Mouse (Mus musculus) embryo, embryonic 11 days (tissue): Measurements from ENCODE around the gene Mast4.
A peak's percentile ranks its signal among the peaks of the same experiment; 100 is the strongest.

Experiments
- DNase-seq: peaks from one replicate; pipeline ENCODE4 v3.0.0-alpha.2; 2015

Gene Mast4

DNA sequence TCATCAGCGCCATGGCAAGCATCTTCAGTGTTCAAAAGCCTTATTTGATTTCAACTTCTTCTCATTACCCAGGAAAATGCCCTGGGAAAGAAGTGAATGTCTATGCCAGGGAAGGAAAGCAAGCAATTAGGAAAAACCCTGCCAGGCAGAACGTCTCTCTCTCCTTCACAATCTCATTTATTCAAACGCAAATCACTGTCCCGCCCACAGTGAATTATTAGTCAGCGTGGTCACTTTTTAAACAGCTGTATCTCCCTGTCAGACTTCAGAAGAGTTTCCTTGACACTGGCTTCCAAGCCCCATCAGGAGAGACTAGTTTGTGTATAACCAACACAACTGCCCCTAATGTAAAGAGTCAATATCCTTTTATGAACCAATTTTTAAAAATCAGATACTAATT, 296.8 kb downstream of the Mast4 start:
- DNase-seq: no peak

DNA sequence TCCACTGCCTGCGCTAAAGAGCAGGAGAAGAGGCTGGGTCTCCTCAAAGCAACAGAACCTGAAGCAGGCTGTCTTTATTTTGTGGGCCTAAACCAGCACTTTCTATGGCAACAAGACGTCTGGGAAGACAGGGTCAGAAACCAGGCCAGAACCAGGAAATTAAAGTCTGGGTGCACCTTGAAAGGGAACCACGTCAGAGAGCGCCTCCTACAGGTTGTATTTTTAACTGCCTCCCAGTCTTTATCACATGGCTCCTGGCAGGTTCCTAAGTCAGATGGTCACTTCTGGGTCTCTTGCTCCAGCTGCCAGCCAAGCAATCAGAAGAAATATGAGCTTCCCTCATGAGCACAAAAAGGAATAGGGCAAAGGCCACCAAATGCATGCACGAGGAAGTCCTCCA, 304.9 kb downstream of the Mast4 start:
- DNase-seq: no peak

DNA sequence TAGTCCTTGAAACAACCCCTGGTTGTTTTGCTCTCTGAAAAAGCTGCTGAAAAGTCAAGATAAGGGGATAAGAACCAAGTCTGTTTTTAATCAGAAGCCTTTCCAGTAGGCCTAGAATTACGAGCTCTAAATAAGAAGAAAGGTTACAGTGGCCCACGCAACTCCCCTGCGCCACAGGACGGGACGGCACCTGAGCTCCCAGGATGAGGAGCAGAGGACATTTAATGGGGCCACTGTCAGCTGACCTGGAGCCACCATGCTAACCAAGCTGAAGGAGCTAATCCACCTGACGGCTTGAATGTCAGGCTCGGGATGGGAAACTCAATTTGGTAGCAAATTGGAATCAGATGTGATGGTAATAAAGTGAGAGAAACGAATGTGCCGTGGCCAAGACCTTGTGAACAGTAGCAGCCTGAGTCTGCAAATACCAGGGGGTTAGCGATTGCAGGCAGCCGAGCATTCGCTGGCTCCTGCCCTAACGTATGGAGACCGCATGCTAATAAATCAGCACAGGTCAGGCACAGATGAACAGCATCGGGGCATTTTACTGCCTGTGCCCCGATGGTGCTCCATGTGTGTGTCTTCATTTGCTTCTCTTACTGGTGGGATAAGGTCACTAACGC, 306.7 kb downstream of the Mast4 start:
- peak; percentile 81 for DNase-seq

DNA sequence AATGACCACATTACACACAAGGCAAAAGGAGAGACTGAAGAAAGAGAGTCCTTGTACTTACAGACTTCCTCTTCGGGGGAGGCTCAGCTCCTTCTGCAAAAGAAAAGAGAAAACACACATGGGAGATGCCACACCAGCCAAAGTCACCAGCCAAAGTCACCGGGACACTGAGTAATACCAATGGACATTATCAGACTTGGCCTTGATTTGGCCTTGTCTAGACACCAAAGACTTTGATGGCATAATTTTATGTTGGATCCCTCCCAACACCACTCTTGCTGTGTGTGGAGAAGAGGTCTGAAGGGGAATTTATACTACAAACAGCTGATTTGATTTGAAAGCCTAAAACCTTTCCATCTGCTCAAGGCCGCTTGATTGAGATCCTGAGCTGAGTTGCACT, 308.8 kb downstream of the Mast4 start:
- DNase-seq: no peak

DNA sequence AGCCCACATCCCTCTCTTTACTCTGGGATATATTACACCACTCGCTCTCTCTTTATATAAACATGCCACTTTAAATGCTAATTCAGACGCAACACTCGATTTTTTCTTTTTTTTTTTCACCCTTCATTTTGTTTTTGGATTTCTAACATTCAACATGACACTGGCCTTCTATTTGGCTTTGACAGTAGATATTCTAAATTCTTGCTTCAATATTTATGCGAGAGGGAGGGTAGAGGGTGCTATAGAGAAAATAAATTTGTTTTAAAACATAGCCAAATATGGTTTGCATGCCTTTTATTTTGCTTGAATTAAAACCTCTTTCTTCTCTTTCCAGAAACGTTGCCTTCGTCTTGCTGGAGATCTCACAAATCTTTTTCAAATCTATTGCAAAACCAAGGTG, 315.8 kb downstream of the Mast4 start:
- DNase-seq: no peak

DNA sequence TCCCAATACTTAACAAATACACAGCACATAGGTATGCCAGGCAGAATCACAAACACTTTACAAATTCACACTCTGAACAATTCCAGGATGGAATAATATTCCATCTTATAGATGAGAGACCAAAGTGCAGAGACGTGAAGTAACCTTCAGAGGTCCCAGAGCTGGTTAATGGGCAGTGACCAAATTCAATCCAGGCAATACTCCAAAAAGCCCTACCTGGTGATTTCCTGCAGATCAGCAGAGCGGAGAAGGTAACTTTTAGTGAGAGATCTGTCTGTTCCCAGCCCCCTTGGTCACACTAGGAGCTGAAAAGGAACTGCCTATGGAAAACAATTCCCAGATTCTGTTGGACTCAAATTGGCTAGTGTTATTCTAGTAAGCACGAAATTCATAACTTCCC, 316.6 kb downstream of the Mast4 start:
- no peak for DNase-seq

DNA sequence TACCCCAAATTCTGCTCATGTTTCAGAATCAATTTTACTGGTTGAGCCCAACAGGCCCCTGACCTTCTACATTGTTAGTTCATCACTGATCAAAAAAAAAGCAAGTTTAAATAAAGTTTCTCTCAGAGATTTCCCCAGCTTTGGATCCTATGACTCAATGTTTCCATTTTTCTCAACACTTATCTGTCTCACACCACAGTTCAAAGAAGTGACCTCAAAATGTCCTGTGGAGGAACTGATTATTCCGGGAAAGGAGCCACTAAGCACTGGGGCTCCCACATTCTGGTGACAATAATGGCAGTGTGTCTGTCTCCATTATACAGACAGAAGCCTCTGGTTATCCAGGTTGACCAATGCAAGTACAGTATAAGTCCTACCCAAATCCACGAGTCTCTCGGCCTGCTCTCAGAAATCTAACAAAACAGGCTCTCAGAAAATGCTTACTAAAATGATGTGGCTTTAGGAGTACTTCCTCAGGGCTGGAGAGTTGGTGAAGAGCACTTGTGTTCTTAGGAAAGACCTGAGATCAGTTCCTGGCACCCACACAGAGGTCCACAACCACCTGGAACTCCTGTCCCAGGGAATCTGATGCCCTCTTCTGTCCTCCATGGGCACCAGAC, 319.1 kb downstream of the Mast4 start:
- no peak for DNase-seq

DNA sequence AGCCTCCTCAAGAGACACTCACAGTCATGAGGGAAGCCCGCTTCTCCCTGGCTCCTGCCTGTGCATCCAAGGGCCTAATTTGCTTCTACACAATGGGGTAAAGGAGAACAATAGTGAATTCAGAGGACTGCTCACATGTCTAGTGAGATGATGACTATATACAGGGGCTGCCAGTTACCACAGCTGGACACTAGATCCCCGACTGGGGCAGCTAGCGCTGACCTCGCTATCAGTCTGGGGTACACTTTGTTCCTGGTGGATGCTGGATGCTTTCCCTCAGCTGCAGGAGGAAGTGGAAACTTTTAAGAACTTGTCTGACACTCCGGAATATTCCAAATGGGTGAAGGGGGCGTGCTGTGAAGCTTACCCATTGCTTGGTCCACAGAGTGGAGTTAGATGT, 319.7 kb downstream of the Mast4 start:
- no peak for DNase-seq

DNA sequence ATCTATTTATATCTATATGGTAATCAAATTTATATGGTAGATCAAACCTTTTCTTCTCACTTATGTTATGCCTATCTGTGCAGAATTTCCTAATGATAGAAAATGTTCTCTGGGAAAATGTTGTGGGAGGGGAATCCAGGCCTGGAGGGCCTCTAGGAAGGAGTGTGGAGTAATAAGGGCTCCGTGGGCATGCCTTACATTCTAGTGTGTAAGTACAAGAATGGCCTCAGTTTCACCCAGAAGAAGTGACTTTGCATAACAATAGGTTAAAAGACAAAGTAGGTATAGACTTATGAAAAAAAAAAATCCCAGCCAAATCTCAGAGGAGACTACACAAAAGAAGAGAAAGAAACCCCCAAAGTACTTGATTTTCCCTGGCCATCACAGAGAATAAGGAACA, 320.1 kb downstream of the Mast4 start:
- no peak for DNase-seq

DNA sequence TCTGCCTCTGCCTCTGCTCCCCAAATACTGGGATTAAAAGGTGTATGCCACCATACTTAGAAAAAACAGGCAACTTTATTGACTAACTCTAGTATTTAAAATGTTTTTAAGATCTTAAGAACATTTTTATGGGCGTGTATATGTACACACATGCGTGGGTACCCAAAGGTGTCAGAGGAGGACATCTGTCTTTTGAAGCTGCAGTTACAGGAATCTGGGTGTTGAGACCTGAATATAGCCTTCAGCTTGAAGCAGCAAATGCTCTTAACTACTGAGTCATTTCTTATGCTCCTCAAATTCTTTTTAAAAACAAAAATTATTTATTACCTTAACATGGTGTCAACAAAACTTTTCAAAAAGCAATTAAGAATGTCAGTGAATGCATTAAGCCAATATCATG, 329.1 kb downstream of the Mast4 start:
- DNase-seq: no peak

DNA sequence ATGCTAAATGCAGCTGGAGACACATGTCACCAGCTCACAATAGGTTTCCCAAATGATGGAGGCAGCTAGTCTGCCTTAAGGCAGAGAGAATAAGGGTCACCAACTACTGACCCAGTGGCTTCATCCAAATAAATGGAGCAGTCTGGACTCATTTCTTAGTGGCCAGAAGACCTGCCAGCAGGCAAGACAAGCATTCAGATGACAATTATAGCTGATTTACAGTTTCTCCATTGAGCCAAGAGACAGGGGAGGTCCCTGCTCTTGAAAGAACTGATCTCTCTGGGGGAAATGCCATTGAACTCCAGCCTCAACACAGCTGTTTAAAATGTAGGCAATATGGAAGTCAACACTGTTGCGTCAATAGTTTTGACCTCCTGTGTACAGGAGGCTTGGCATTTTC, 332.5 kb downstream of the Mast4 start:
- peak; percentile 37 for DNase-seq

DNA sequence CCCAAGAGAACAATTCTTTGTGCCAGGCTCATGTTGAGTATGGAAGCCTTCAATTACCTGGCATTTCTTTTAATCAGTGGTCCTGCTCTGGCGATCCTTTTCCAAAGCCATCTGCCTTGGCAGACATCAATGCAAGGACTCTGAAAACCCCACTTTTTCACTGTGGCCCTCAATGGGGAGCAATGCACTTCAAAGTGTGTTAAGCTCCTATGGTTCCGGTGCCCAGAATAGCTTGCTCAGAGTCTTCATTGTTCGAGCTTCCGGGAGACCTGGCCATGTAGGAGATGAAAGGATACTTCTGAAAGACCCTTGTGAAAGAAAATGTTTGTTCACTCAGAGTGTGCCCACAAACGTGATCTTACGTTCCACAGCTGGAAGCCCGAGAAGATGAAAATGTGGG, 333.4 kb downstream of the Mast4 start:
- no peak for DNase-seq

DNA sequence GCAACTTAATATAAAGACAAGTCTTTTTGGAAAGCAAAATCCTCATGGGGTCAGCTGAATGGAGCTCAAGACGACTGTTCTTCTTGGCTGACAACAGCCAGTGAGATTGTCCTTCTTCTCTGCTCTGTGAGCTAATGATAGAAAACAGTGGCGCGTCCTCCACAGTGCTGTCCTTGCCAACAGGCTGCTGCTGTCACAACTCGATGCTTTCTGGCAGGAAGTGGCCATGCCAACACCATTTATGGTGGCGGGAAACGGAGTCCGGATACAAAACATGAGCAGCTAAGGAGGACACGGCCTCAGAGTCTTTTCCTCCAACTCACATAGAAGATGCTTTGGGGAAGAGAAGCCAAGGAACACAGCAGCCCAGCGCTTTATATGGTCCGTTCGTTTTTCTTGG, 340.2 kb downstream of the Mast4 start:
- DNase-seq: no peak

DNA sequence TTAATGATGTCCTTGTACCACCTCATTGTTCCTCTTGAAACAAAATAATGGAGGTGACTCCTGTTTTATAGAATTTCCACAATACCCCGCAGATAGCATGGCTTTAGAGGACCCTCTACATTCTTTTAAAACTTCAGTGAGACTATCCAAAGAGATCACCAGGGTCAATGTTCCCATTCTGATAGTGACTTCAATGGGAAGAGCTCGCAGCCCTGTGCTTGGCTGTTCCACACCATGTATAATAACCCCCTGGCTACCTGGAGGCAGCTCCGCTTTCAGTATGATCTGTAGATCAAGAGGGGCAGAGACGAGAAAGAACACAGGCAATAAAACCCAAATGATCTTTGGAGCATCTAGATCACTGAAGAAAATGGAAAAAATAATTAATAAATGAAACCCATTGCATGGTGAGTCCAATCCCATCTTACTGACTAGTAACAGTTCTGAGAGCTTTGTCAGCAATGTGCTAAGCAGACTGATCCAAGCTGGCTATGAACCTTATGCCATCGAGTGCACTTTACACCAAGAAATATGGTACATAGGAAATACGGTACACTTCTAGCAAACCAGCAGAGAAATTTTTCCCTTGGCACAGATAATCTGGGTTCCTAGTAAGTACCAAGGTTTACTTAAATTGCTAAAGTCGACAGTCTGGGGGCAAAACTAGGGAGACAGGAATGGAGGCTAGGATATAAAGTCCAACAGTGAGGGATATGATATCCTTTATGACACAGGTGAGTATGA, 341.4 kb downstream of the Mast4 start:
- DNase-seq: no peak

DNA sequence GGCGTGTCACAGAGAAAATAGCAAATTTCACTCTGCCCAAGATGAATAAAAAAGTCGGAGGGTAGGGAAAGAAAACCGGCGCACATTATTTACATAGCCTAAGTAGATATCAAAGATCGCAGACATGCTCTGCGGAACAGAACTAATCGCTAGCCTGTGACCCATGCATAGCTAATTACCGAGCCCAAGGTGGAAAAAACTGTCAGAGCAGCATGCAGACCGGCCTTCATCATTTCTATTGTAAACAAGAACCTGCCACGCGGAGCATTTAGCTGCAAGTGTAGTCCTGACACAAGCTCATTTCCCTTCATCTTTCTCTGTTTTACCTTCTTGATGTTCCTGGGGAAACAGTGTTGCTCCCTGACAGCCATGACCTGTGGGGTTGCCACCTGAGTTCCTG, 342.4 kb downstream of the Mast4 start:
- no peak for DNase-seq

DNA sequence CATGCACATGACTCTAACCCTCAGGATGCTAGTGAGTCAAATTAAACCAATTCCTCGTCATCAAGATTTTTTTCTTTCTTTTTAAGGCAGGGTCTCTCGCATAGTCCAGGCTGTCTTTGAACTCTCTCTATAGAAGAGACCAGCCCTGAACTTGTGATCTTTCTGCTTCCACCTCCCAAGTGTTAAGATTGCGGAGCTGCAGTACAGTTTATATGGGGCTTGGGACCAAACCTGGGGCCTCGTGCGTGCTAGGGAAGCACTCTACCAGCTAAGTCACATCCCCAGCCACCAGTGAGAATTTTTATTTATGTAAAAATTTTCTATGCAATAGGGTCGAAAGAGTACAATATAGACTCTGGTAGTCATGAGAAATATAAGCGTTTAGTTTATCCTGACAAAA, 343.1 kb downstream of the Mast4 start:
- no peak for DNase-seq

DNA sequence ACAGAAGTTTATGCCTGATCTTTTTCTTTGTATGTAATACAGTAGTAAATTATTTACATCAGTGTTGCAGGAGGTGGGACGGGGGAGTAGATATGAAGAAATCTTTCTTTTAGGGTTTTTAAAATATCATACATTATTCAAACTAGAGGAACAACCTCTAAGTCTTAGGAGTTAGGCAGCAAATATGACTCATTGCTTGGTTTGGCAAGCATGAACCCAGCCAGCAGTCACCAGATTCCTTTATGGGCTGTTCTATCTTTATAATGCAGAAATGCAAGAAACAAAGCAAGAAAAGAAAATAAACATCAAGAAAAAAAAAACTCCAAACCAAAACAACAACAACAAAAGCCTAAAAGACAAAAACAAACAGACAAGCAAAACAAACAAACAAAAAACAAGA, 344.2 kb downstream of the Mast4 start:
- no peak for DNase-seq

DNA sequence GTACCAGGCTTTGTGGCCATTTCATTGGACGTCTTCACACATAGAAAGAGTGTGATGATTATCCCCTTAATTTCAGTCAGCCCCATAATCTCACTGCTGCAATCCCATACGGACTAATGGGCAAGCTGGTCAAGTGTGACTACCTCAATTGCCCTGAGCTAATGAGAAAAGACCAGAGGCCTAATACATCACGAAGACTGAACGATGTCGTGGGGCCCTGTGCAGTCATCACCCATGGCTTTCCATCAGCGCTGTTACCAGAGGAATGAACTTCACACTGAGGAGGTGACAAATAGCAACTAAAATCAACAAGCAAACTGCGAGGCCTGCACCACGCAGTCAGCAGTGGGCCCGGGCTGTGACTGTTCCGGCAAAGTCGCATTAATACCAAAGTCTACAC, 344.7 kb downstream of the Mast4 start:
- no peak for DNase-seq

DNA sequence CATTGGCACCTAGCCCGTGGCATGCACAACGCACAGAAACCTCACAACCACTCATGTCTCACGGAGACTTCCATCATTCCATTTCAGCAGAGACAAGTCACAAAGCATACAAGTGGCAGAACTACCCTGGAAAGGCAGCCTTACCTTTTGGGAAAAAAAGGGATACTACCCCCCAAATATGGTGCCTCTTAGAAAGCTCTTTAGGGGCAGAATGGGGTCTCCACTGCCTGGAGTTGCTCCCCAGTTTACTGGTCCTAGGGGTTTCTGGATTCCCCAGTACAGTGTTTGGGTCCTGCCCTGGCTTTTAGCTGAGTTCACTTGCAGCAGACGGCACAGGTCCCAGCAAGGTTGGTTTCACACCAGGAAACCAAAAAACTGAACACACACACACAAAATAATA, 345.3 kb downstream of the Mast4 start:
- no peak for DNase-seq

DNA sequence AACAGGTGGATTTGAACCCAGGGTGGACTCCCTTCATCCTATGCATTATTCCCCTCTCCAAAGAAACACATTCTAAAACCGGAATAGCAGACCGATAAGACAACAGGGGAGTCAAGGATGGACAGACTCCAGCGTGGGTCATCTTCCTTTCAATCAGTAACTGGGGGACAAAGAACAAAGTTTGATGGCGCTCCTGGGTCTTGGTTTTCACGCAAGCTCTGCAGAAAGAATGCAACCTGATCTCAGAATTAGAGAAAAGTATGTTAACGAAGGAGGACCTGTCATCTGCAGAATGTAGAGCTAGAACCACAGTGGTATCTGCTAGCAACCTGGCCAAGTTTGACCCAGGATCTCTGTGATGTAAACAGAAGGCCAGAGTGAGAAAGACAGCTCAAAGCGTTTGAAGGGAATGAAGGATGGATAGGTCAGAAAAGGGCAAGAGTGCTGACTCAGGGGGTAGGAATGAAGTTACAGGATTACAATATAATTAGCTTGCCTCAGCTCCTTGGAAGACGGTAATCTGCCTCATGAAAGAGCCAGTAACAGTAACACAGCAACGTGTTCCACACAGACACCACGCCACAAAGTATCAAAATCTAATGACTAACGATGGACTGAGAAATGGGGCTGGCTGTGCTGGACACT, 345.9 kb downstream of the Mast4 start:
- no peak for DNase-seq

DNA sequence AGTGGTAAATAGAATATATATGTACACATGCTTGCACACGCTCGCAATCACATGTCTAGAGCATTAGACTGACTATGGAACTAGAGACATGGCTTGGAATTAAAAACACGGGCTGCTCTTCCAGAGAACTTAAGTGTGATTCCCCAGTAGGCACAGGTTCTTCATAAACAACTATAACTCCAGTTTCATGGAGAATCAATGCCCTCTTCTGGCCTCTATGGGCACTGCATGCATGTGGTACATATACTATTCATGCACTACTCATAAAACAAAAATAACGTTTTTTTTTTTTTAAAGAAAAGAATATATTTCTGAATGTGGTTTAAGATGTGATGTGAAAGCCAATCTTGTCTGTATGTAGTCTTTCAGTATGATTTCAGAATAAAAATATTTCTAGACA, 349.7 kb downstream of the Mast4 start:
- DNase-seq: no peak

DNA sequence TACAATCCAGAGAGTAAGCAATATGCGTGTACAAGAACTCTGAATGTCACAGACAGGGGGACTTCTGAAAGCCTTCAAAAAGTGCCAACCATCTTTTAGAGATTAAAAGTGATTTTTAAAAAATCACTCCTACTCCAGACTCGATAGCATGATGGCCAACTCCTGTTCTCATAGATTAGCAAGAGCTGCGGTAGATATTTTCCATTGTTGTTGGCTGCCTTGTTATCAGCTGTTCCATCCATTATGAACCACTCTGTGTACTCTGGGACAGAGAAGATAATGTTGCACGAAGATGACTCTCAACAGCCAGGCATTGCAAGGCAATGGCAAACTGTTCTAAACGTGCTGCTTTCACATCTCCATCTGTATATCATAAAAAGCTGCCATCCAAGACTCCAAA, 360.4 kb downstream of the Mast4 start:
- DNase-seq: no peak

DNA sequence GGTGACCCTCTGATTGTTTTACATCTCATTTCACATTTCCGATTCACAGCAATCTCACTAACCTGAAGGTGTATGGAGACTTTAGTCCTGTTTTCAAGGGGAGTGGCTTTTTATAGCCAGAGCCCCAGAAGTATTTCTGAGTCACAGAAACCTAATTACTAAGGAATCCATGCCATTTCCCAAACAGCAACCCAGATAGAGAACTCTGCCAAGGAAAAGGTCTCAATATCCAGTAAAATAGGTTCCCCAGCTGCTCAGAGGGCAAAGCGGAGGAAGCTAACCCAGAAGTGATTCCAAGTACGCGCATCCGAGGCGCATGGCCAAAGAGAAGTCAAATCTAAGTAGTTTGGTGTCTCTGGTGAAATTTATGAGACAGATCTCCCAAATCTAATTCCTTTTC, 370.8 kb downstream of the Mast4 start:
- no peak for DNase-seq
